8 mouse cellular contexts compared by ENCODE assay signal in the genomic region with DNA sequence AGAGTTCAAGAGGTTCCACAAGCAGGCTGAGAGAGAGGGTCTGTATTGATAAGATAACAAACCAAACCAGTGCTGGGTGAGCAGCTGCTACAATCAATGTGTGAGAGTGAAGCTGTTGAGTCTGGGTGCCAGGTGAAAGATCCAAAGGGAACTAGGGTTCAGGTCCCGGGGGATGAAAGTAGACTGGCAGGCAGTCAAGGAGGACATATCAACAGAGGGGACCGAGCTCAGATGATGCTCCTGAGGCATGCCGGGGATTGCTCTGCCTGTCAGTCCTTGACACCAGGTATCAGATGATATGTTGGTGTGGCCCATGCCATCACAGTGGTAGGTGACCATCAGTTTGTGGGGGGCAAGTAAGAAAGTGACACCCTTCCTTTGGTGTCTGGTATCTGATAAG. TPM values are rescaled to one million over a fixed set of nuclear protein-coding genes. Genes with fewer than 3 reads are reported as not detected.
DNase-seq lines count a peak whose midpoint lies in the region; ATAC-seq lines count a peak whose summit lies in the region.

No protein-coding gene starts in this region.

- no peak for ATAC-seq in neural tube, embryonic 11.5 days (ENCODE audit: insufficient read depth, low FRiP score, low TSS enrichment)
- ATAC-seq in hindbrain, embryonic 14.5 days (ENCODE audit: low FRiP score), result no peak
- ATAC-seq in stomach, embryonic 15.5 days (ENCODE audit: insufficient read depth, low FRiP score, low read depth), result no peak
- no peak for ATAC-seq in liver, embryonic 12.5 days

- H3K4me2 ChIP-seq in neural tube, embryonic 11.5 days (ENCODE audit: low read depth), result no peak overlapping the region
- H3K4me2 ChIP-seq in hindbrain, embryonic 14.5 days (replicated peaks), result no peak overlapping the region
- H3K4me2 ChIP-seq in stomach, embryonic 15.5 days, result no peak overlapping the region
- no peak overlapping the region for H3K4me2 ChIP-seq in liver, embryonic 12.5 days

- no peaks in the 10 kb centered on the region for H3K27me3 ChIP-seq in neural tube, embryonic 11.5 days (ENCODE audit: control insufficient read depth, insufficient read depth, low read length)
- no peaks in the 10 kb centered on the region for H3K27me3 ChIP-seq in hindbrain, embryonic 14.5 days (ENCODE audit: control insufficient read depth, insufficient read depth, low read length)
- no peaks in the 10 kb centered on the region for H3K27me3 ChIP-seq in stomach, embryonic 15.5 days (replicated peaks)
- H3K27me3 ChIP-seq in liver, embryonic 12.5 days (replicated peaks), result 0 out of 2 replicates have a peak, but pooled peaks cover 3% of the 10 kb centered on the region

- H3K27ac ChIP-seq in neural tube, embryonic 11.5 days (ENCODE audit: low read depth, low read length), result peak overlapping the region; percentile 7
- H3K27ac ChIP-seq in hindbrain, embryonic 14.5 days, result peak overlapping the region; percentile 38
- peak overlapping the region; percentile 96 for H3K27ac ChIP-seq in stomach, embryonic 15.5 days
- H3K27ac ChIP-seq in liver, embryonic 12.5 days, result no peak overlapping the region

- peaks cover 14% of the 10 kb centered on the region for H3K4me1 ChIP-seq in neural tube, embryonic 11.5 days (ENCODE audit: control insufficient read depth, insufficient read depth, low read length)
- no peaks in the 10 kb centered on the region; the same call in 1 of the 2 replicates for H3K4me1 ChIP-seq in hindbrain, embryonic 14.5 days (replicated peaks; ENCODE audit: control insufficient read depth, insufficient read depth, low read length)
- peaks cover 45% of the 10 kb centered on the region for H3K4me1 ChIP-seq in stomach, embryonic 15.5 days
- H3K4me1 ChIP-seq in liver, embryonic 12.5 days, result peaks cover 24% of the 10 kb centered on the region

- H3K9ac ChIP-seq in neural tube, embryonic 11.5 days (ENCODE audit: low read length), result no peak overlapping the region
- H3K9ac ChIP-seq in hindbrain, embryonic 14.5 days, result no peak overlapping the region
- H3K9ac ChIP-seq in stomach, embryonic 15.5 days, result no peak overlapping the region
- H3K9ac ChIP-seq in liver, embryonic 12.5 days, result no peak overlapping the region

- WGBS in neural tube, embryonic 11.5 days, result 81% methylated on average over 3 of the region's 3 CpGs
- 62% methylated on average over 3 of the region's 3 CpGs for WGBS in hindbrain, embryonic 14.5 days
- 49% methylated on average over 3 of the region's 3 CpGs for WGBS in stomach, embryonic 15.5 days
- 36% methylated on average over 3 of the region's 3 CpGs for WGBS in liver, embryonic 12.5 days (ENCODE audit: insufficient replicate concordance)

- no peaks in the 10 kb centered on the region for H3K9me3 ChIP-seq in neural tube, embryonic 11.5 days (ENCODE audit: control insufficient read depth, low read length)
- no peaks in the 10 kb centered on the region for H3K9me3 ChIP-seq in hindbrain, embryonic 14.5 days (ENCODE audit: control insufficient read depth, low read length)
- H3K9me3 ChIP-seq in stomach, embryonic 15.5 days, result no peaks in the 10 kb centered on the region
- no peaks in the 10 kb centered on the region for H3K9me3 ChIP-seq in liver, embryonic 12.5 days (replicated peaks)

- DNase-seq in adrenal gland, postnatal 14 days, result peak; percentile 5
- no peak for DNase-seq in adrenal gland, postnatal 10 days
- no peak for DNase-seq in neural tube, embryonic 11.5 days (ENCODE audit: low spot score)
- no peak for DNase-seq in neural tube, embryonic 10.5 days (ENCODE audit: extremely low spot score, low spot score)
- no peak for DNase-seq in hindbrain, embryonic 14.5 days (ENCODE audit: low spot score)
- DNase-seq in spleen, postnatal 14 days (ENCODE audit: low spot score in 2 of 2), result no peak

- H3K36me3 ChIP-seq in neural tube, embryonic 11.5 days (ENCODE audit: control insufficient read depth, insufficient read depth, low read length), result no peaks in the 10 kb centered on the region
- H3K36me3 ChIP-seq in hindbrain, embryonic 14.5 days (replicated peaks; ENCODE audit: control insufficient read depth, insufficient read depth), result no peaks in the 10 kb centered on the region
- H3K36me3 ChIP-seq in stomach, embryonic 15.5 days, result no peaks in the 10 kb centered on the region
- no peaks in the 10 kb centered on the region for H3K36me3 ChIP-seq in liver, embryonic 12.5 days

- no peak overlapping the region for H3K4me3 ChIP-seq in neural tube, embryonic 11.5 days (ENCODE audit: low read depth, low read length)
- no peak overlapping the region for H3K4me3 ChIP-seq in hindbrain, embryonic 14.5 days (replicated peaks; ENCODE audit: low read length)
- H3K4me3 ChIP-seq in stomach, embryonic 15.5 days (replicated peaks), result no peak overlapping the region
- no peak overlapping the region for H3K4me3 ChIP-seq in liver, embryonic 12.5 days

RNA-seq across cellular contexts. Expression of gene Lsp1, which starts 3.8 kb away (rescaled TPM):
- 20.4 and 52.3 TPM in 2 replicates for total RNA-seq in adrenal gland, postnatal 14 days (2021)
- 10 to 100 TPM; 26.7 to 39.3 TPM for total RNA-seq in adrenal gland, postnatal 10 days (2021)
- polyA plus RNA-seq in neural tube, embryonic 11.5 days (2014; fragmentation: Nextera tagmentation; extraction: Ambion mirVana), result 15.1 and 21.0 TPM in 2 replicates
- polyA plus RNA-seq in hindbrain, embryonic 14.5 days (2014; fragmentation: Nextera tagmentation; extraction: Ambion mirVana), result 4.8 and 8.2 TPM in 2 replicates
- 196 and 211 TPM in 2 replicates for polyA plus RNA-seq in stomach, embryonic 15.5 days (2015; fragmentation: Nextera tagmentation; extraction: Ambion mirVana)
- 16.7 and 17.0 TPM in 2 replicates for polyA plus RNA-seq in liver, embryonic 12.5 days (2016; fragmentation: Nextera tagmentation; extraction: Ambion mirVana)

RNA-seq across cellular contexts. Expression of gene Tnni2, which starts 15.2 kb away (rescaled TPM):
- 0.56 and 0.67 TPM in 2 replicates for total RNA-seq in adrenal gland, postnatal 14 days (2021)
- total RNA-seq in adrenal gland, postnatal 10 days (2021), result 100 to 1,000 TPM; 196 to 793 TPM
- 2.1 and 3.5 TPM in 2 replicates for polyA plus RNA-seq in neural tube, embryonic 11.5 days (2014; fragmentation: Nextera tagmentation; extraction: Ambion mirVana)
- 1.0 TPM in 1 of 2 replicates, not detected in the other for polyA plus RNA-seq in hindbrain, embryonic 14.5 days (2014; fragmentation: Nextera tagmentation; extraction: Ambion mirVana)
- 10.4 and 13.3 TPM in 2 replicates for polyA plus RNA-seq in stomach, embryonic 15.5 days (2015; fragmentation: Nextera tagmentation; extraction: Ambion mirVana)
- 1.8 and 2.4 TPM in 2 replicates for polyA plus RNA-seq in liver, embryonic 12.5 days (2016; fragmentation: Nextera tagmentation; extraction: Ambion mirVana)

RNA-seq across cellular contexts. Expression of gene Syt8, which starts 22.2 kb away (rescaled TPM):
- not detected in 2 replicates for total RNA-seq in adrenal gland, postnatal 14 days (2021)
- total RNA-seq in adrenal gland, postnatal 10 days (2021), result not detected
- not detected in 2 replicates for polyA plus RNA-seq in neural tube, embryonic 11.5 days (2014; fragmentation: Nextera tagmentation; extraction: Ambion mirVana)
- polyA plus RNA-seq in hindbrain, embryonic 14.5 days (2014; fragmentation: Nextera tagmentation; extraction: Ambion mirVana), result not detected in 2 replicates
- polyA plus RNA-seq in stomach, embryonic 15.5 days (2015; fragmentation: Nextera tagmentation; extraction: Ambion mirVana), result 13.2 and 19.6 TPM in 2 replicates
- not detected in 2 replicates for polyA plus RNA-seq in liver, embryonic 12.5 days (2016; fragmentation: Nextera tagmentation; extraction: Ambion mirVana)

RNA-seq across cellular contexts. Expression of gene Tnnt3, which starts 41.8 kb away (rescaled TPM):
- total RNA-seq in adrenal gland, postnatal 14 days (2021), result 1.1 and 1.8 TPM in 2 replicates
- 1,000 to 10,000 TPM in 1 of 2 experiments, 100 to 1,000 TPM in 1; 272 to 1,179 TPM for total RNA-seq in adrenal gland, postnatal 10 days (2021)
- polyA plus RNA-seq in neural tube, embryonic 11.5 days (2014; fragmentation: Nextera tagmentation; extraction: Ambion mirVana), result 6.5 and 9.2 TPM in 2 replicates
- polyA plus RNA-seq in hindbrain, embryonic 14.5 days (2014; fragmentation: Nextera tagmentation; extraction: Ambion mirVana), result 1.2 and 1.6 TPM in 2 replicates
- polyA plus RNA-seq in stomach, embryonic 15.5 days (2015; fragmentation: Nextera tagmentation; extraction: Ambion mirVana), result 4.6 and 11.8 TPM in 2 replicates
- polyA plus RNA-seq in liver, embryonic 12.5 days (2016; fragmentation: Nextera tagmentation; extraction: Ambion mirVana), result 0.51 TPM in 1 of 2 replicates, not detected in the other

Comparison
In these comparisons a context has a peak if more than half of its experiments do, and no peak if none do; other contexts are left out.
1. RNA of gene Syt8, which starts 22.2 kb away (polyA plus RNA-seq): 13.2 to 19.6 TPM in stomach, embryonic 15.5 days; not detected in liver, embryonic 12.5 days, not detected in neural tube, embryonic 11.5 days and not detected in hindbrain, embryonic 14.5 days; every median in the first group is over 10 times any median in the second.